Mouse (Mus musculus) E14TG2a.4 (cell line): ENCODE results near the gene Klhdc8b.

Source experiments
- CTCF ChIP-seq: conservative IDR thresholded peaks from 2 replicates; pipeline ENCODE4 v1.5.1; 2014; ENCODE audit warnings: low read length
- NANOG ChIP-seq: IDR thresholded peaks from 2 replicates; pipeline ENCODE4 v1.6.1; 2014; ENCODE audit warnings: borderline replicate concordance, low read length, mixed read lengths

GRCm38 (mm10) chr9:108455747-108456571 is 5.4 kb downstream of the Klhdc8b start:
- TF ChIP-seq CTCF = no peak
- TF ChIP-seq NANOG = no peak
